Mouse (Mus musculus) left cerebral cortex, postnatal 14 days (tissue): ENCODE data around the gene Gpr137c. TPM values are rescaled to one million over a fixed set of nuclear protein-coding genes. Genes with fewer than 3 reads are reported as not detected.
A peak's percentile ranks its signal among the peaks of the same experiment; 100 is the strongest.

Source experiments
- DNase-seq, 2 experiments: peaks; one replicate each; pipeline ENCODE4 v3.0.0; 2021 to 2022; ENCODE audit warnings: low spot score in 2 of 2, mixed read lengths in 1 of 2
- intact Hi-C: fragments of 180-260 bp; cut with DNase I; formaldehyde crosslinking; loops from one replicate; pipeline ENCODE4 v1.15.1; 2025
- total RNA-seq, 2 experiments: library from RNA; stranded (reverse); gene quantifications; 2 replicates each; pipeline ENCODE4 v1.2.3; 2021

The Gpr137c gene
- total RNA-seq, 2 experiments from 2014 or later = 29.4 to 30.2 TPM

DNA sequence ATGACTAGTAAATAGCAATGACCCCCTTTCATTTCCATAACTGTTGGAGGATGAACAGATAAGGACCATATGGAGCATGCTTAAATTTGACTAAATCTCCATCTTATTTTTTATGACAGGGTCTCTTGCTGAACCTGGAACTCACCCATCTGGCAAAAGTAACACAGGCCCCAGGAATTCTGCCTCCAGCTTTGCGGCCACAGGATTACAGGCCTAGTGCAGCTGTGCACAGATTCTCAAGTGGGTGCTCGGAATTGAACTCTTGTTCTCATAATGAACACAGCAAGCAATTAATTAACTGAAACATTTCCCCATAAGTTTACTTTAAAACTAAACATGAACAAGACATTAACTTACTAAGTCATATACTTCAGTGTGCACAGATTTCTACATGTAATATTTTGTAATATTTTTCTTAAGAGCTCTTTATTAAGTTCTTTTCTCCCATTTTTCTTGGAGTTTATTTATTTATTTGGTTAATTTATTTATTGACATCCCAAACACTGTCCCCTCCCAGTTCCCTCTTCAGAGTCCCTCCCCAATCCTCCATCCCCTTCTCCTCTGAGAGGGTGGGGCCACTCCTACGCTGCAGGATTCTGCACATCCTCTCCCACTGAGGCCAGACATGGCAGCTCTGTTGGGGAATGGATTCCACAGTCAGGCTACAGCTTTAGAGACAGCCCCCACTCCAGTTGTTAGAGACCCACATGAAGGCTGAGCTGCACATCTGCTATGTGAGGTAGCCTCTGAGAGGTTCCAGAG, 44.5 kb downstream of the Gpr137c start:
- intact Hi-C loops = no loop called here
- DNase-seq = no peak

DNA sequence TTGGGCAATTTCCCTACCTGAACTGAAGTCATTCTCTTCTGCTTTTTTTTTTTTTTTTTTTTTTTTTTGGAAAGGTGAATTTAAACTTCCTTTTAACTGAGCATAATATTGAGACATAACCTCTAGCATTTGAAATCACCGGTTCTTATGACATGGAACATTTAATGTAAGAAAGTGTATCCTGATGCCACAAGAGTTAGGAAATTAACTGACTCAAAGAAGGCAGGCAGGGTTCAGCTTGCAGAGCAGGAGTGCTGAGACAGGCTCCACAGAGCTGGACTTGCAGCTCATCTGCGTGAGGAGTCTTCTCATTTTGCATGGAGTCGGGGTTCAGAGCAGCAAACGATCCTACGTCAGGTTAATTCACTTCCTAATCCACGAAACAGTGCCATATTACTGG, 56.3 kb downstream of the Gpr137c start:
- no peak for DNase-seq
- intact Hi-C loops = no loop called here

DNA sequence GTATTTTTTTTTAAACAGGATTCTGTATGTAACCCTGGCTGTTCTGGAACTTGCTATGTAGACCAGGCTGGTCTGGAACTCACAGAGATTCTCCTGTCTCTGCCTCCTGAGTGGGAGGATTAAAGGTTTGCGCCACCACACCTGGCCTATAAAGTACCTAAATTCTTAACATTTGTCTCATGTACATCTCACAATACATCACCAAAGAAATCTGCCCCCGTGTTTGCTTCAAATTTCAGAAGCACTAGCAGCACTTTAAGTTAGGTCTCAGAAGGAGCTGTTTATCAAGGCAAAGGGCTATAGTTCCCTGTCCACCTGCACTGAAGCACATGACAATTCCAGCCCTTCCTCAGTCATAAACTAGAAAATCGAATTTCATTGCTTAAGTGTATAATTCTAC, 62.5 kb downstream of the Gpr137c start:
- no peak for DNase-seq
- intact Hi-C loops = no loop called here

DNA sequence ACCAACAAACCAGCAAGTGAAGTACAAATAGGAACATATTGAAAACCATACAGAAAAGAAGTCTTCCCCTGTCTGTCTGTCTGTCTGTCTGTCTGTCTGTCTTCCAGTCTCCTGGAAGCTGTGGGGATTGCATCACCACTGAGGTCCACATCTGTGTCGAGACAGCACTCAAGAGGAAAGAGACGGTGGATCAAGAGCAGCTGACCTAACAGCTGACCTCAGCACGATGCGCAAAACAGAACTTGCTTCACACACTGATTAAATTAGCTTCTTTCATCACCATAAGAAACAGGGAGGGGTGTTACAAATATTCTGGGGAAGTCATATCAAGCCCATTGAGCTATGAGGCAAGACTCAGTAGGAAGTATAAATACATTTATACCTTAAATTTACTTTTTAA, 72.1 kb downstream of the Gpr137c start:
- no peak for DNase-seq
- intact Hi-C loops = no loop called here

DNA sequence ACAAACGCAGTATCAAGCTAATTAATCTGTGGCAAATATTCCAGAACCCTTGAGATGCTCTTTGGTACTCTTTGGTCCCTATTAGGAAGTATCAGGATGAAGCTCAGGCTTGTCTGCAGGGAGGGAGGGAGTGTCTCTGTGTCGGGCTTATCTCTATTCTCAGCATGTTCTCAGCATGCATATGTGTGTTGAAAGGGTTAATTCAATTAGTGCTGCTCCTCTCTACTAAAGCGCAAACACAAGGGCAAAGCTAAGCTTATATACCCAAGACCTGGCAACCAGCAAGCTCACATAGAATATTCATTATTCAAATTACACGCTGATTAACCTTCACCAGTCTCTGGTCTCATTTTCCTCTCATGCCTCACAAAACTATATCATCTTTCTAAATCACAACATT, 84.4 kb downstream of the Gpr137c start:
- no peak for DNase-seq
- intact Hi-C loops = no loop called here

DNA sequence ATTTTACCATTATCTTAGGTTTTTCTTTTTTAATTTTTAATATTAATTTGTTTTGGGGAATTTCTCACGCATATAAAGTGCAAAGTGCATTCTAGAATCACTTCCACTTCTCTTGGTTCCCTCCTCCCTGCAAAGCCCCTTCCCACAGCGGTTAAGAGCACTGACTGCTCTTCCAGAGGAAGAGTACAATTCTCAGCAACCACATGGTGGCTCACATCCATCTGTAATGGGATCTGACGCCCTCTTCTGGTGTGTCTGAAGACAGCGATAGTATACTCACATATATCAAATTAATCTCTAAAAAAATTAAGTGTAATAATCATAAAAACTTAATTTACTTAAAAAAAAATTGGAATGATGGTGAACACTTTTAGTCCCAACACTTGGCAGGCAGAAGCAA, 84.9 kb downstream of the Gpr137c start:
- intact Hi-C loops = no loop called here
- DNase-seq = no peak

DNA sequence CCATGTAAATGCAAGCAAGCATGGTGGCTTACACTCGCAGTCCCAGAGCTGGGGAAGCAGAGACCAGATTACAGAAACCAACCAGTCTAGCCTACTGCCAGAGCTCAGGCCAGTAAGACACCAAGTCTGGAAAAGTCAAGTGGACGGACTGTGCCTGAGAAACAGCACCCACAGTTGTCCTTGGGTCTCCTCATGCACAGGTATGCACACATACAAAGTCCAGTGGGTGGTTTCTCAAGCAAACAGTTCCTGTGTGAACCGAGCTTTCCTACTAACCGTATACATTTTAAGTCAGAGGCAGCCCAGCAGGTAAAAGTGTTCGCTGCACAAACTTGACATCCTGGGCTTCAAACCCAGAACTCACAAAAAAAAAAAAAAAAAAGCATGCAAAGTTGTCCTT, 86.3 kb downstream of the Gpr137c start:
- intact Hi-C loops = no loop called here
- DNase-seq = no peak

DNA sequence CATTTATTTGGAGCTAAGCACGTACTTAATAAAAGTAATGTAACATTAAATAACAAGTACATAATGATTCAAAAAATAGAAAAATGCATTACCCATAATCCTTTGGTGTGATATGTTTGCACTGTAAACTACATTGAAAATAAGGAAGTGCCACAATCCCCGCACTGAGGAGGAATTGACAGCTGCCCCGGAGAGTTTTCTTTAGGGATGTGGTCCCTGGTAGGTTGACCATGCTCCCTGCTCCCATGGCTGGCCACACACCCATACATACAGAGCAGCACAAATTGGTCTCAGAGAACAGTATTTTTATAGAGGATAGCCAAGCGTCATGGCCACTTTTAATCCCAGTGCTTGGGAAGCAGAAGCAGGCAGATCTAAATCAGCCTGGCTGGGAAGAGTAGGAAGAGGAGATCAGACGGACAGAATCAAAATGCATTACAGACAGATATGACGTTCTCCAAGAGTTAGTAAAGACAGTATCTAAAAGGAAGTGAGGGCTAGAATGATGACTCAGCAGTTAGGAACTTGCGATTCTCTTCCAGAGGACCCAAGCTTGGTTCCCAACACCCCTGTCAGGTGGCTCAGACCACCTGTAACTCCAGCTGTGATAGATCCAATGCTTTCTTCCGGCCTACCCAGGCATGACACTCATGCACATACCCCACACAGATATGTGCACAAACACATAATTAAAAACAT, 88.3 kb downstream of the Gpr137c start:
- no peak for DNase-seq
- intact Hi-C loops = no loop called here

DNA sequence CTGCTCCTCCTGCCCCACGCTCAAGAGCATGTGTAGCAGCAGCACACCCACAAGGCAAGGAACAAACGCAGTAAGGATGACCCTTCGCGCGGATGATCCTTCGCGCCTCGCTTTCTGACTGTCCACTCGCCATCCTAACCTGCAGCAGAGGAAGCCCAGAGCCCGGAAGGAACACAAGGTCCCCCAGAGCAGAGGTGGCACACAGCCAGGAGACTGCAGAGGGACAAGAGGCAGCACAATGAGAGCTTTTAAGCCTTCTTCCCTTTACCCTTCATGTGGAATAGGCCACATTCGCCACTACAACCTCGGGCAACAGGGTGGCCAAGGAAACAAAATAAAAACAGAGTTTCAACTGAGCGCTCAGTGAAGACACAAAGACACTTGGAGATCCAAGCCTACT, 90.1 kb downstream of the Gpr137c start:
- intact Hi-C loops = no loop called here
- no peak for DNase-seq

DNA sequence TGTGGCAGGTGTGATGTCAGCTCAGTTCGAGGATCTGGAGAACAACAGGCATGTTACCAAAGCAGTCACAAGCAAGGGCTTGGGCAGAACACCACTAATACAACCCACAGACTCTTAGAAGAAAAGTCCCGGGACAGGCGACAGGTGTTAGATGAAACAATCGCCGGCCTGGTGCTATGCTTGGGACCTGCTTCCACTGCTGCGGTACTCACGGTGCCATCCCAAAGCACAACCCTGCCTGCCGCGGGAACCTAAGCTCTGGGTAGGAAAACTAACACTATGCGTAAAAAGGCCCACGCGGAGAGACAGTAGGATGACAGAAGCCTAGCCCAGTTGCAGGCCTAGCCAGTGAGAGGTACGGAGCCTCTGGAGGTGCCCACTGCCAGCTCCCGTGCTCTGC, 90.6 kb downstream of the Gpr137c start:
- DNase-seq = no peak
- intact Hi-C loops = no loop called here

DNA sequence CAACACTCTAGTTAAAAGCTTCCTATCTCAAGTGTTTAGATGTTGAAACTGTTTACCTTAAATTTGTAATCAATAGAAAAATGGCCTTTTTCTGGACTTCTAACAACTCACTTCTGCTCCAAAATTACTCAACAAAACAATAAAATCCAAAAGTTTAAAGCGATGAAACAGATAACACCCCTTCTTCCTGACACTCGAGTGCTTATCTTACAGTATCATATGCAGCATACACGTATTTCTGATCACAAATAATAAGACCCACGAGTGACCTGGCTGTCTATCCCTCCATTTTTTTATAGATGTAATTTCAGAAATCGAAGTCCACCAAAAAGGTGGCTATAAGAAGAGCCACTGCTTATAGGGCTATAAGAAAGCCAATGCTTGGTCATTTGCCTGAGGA, 97.4 kb downstream of the Gpr137c start:
- intact Hi-C loops = no loop called here
- DNase-seq = no peak

DNA sequence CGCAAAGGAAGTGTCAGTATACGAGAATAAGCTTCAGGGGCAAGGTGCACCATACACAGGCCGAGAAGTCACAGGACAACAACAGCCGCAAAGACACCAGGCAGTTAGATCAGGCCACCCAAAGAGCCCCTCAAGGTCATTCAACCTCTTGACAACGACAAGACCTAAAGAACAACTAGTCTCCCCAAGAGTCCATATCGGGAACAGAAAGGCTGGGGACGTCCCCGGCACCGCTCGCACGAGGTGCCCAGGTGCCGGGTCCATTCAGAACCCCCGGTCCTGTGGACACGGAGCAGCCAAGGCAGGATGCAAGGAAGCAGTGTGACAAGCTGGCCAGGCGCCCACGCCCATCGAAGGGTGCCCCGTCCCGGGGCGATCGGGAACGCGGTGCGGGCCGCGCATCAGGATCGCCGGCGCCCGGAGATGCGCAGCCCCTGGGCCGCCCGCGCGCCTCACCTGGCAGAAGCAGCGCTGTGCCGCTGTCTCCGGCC, 98.4 kb downstream of the Gpr137c start:
- DNase-seq = no peak
- intact Hi-C loops = no loop called here

DNA sequence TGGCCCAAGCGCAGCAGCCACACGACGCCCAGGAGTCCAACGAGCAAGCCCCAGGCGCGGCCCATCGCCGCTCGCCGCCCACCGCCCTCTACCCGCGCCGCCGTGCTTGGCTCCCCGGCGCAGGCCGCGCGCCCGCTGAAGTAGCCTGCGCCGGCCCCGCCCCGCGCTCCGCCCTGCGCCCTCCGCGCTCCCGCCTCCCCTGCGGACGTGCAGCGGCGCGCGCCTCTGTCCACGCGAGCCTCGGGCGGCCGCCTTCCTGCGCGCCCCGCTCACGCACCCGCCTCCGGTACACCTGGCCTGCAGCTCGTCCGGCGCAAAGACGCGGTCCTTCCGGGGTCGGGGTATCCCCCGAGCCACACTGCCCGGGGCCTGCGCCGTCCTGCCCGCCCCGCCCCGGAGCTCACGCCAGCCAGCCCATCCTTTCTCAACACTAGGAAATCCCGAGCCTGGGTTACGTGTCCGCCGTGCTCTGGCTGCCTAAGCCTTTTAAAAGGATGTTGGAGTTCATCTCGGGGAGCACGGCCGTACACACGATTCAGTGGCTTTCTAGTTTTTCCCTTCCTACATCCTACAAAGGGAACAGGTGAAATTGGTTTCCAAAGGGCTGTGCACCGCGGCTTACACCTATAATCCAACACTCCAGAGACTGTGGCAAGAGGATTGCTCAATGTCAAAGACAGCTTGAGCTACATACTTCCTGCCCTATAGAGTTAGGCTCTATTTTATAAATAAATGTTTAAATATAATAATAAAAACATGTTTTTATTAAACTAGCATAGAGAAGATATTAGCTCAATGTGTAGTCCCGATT, 99.1 kb downstream of the Gpr137c start, which contains the start of gene Ero1l:
Gene Ero1l (minus strand): TSS at position 346 of the 811 bp plus-strand sequence.
- peak; percentile 70 to 84 for DNase-seq
- intact Hi-C loops = no loop called here

DNA sequence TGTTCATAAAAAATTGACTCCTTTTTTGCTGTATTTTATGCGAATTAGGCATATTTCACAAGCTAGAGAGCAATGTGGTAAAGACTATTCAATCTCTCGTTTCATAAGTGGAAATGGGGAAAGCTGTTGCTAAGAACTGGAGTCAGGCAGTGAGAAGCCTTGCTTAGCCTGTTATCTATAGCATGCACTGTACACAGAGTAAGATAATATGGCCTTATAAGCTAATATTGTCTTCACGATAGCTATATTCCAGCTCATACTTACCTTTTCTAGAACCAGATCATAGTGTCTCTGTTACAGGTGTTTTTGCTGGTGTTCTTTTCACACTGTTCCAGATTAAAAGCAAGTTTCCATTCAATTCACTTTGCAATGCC, 99.7 kb downstream of the Gpr137c start:
- intact Hi-C loops = no loop called here
- no peak for DNase-seq

DNA sequence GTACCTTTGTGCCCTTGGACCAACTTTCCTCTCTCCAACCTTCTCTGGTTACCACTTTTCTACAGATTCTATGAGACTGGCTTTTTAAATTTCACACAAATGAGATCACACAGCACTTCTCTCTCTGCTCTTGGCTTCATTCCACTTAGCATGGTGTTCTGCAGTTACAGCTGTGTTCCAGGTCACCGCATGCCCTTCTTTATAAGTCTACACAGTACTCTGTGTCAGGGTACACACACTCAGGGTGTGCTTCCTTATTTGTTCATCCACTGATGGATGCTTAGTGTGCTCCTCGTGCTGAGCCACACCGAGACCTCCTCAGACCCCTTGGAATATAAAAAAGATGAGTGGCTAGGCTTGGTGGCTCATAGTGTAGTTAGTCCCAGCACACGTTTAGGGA, 100.6 kb downstream of the Gpr137c start:
- intact Hi-C loops = no loop called here

DNA sequence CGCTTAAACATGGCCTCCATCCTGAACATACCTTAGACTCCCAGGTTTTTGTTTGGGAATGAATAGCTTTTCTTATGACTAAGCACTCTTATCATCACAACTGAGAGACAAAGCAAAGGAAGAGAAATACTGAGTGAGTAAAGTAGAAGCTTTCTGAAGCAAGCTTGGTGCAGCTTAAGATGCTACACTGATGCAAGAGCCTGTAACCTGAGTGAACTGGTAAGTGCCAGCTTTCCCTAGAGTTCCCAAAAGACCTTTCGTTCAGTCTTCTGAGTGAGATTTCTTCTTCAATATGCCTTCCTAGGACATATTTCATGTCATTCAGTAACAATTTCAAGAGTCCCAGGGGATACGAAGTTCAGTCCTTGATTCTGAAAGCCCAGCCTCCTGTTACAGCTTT, 101.5 kb downstream of the Gpr137c start:
- DNase-seq = no peak
- intact Hi-C loops = no loop called here

More for the DNA sequence above, 100.6 kb downstream of the Gpr137c start:
- no peak for DNase-seq

DNA sequence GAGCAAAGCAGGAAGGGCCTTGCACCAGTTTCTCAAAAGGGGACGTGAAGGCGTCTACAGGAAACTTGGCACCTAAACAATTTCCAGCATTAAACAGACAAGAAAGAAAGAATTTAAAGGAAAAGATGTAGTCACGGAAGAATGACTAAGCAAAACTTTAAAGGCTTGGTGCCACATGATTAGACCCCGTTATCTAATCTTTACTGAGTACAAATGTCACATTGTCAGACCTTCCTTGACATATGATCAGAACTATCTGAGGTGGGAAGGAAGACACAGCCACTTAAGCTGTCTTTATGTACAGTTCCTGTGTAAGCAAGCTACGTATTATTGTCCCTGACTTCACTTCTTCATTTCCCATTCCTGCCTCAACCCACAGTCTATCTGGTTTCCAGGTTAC, 102.1 kb downstream of the Gpr137c start:
- intact Hi-C loops = no loop called here
- peak in 1 of 2 experiments; percentile 22 for DNase-seq

DNA sequence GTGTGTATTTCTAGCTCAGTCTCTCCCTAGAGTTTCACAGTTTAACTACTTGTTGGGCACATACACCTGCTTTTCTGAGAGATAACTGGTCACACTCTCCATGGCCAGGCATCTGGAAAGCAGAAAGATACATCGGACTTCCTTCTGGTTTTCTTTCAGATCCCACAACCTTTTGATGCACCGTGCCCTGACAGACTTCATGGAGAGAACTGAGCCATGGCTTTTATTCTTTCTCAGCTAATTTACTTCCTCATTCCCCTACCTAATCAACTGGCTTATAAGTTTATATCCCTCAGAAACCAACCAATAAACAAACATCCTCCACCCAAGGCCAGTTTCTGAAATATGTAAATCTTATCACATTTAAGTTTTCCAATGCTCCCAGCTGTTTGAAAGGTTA, 102.9 kb downstream of the Gpr137c start:
- DNase-seq = no peak
- intact Hi-C loops = no loop called here

DNA sequence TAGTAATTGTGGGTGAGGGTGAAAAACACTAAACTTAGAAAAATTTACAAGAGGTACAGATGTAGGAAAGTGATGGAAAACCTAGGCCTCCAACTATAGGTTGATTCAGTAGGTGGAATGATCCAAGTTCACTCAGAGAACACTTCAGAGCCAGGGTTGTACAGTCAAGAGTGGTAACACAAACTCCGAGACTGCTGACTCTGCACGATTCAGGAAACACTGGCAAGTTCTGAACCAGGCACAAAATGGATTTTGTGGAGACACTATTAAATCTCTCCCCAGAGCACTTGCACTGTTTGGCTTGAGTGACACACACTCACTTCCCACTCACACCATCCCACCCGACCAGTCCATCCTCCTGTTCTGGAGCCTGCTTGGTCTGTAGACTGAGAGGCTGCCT, 103.8 kb downstream of the Gpr137c start:
- intact Hi-C loops = no loop called here
- DNase-seq = no peak

DNA sequence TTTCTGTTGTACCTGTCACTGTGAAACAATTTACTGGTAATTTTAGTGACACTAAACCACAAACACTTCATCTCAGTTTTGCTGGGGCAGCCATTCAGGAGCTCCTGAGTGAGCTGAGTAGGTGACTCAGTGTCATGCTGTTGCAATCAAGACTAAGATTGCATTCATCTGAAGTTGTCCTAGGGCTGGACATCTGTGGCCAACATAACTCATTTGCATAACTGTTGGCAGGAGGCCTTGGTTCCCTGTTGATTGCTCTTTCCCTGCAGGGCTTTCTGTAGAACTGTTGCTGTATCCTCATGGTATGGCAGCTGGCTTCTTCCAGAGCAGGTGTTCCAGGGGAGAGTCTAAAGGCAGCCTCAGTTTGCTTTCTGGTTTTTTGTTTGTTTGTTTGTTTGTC, 106.0 kb downstream of the Gpr137c start:
- intact Hi-C loops = no loop called here
- DNase-seq = peak in 1 of 2 experiments; percentile 55
